Mouse (Mus musculus): ENCODE results near the gene Mark2. TPM values are rescaled to one million over a fixed set of nuclear protein-coding genes. Genes with fewer than 3 reads are reported as not detected.
A peak's percentile ranks its signal among the peaks of the same experiment; 100 is the strongest.
"Not testable (repeated sequence)": the region's sequence is repeated elsewhere in the genome, so short reads cannot be mapped to it uniquely, and the experiment has no call there.

Mark2 gene
- polyA plus RNA-seq (2015; fragmentation: Nextera tagmentation; extraction: Ambion mirVana), result 48.1 and 65.1 TPM in 2 replicates

GRCm38 (mm10) chr19:7341512-7342397, at the start of gene Mark2:
Gene Mark2 (minus strand): TSS chr19:7341860.
- peak; percentile 100 for DNase-seq (ENCODE audit: low spot score)

- no peak for DNase-seq (ENCODE audit: low spot score)
Observed at GRCm38 (mm10) chr19:7388488-7388887, 46.8 kb upstream of the Mark2 start.

- no peak for DNase-seq (ENCODE audit: low spot score)
Observed at GRCm38 (mm10) chr19:7386042-7386441, 44.4 kb upstream of the Mark2 start.

- peak; percentile 91 for DNase-seq (ENCODE audit: low spot score)
Observed at GRCm38 (mm10) chr19:7382903-7383865, 41.5 kb upstream of the Mark2 start, which contains the start of gene Spindoc. Gene Spindoc (minus strand): TSS chr19:7382994.

GRCm38 (mm10) chr19:7382248-7382902, 40.7 kb upstream of the Mark2 start:
- DNase-seq (ENCODE audit: low spot score), result peak; percentile 70

- DNase-seq (ENCODE audit: low spot score), result no peak
Observed at GRCm38 (mm10) chr19:7381906-7382247, 40.2 kb upstream of the Mark2 start.

- DNase-seq (ENCODE audit: low spot score), result no peak
Observed at GRCm38 (mm10) chr19:7377639-7378038, 36.0 kb upstream of the Mark2 start.

GRCm38 (mm10) chr19:7374491-7374890, 32.8 kb upstream of the Mark2 start:
- no peak for DNase-seq (ENCODE audit: low spot score)

GRCm38 (mm10) chr19:7369469-7369868, 27.8 kb upstream of the Mark2 start:
- not testable (repeated sequence) for DNase-seq (ENCODE audit: low spot score)

- DNase-seq (ENCODE audit: low spot score), result no peak
Observed at GRCm38 (mm10) chr19:7353636-7354035, 12.0 kb upstream of the Mark2 start.

- no peak for DNase-seq (ENCODE audit: low spot score)
Observed at GRCm38 (mm10) chr19:7352809-7353495, 11.3 kb upstream of the Mark2 start.

GRCm38 (mm10) chr19:7349993-7350392, 8.3 kb upstream of the Mark2 start:
- DNase-seq (ENCODE audit: low spot score), result no peak

- peak; percentile 71 for DNase-seq (ENCODE audit: low spot score)
Observed at GRCm38 (mm10) chr19:7345235-7345755, 3.6 kb upstream of the Mark2 start.

- no peak for DNase-seq (ENCODE audit: low spot score)
Observed at GRCm38 (mm10) chr19:7342646-7343045, 986 bp upstream of the Mark2 start.

GRCm38 (mm10) chr19:7340780-7341475, 732 bp downstream of the Mark2 start:
- no peak for DNase-seq (ENCODE audit: low spot score)

- no peak for DNase-seq (ENCODE audit: low spot score)
Observed at GRCm38 (mm10) chr19:7340371-7340779, 1.3 kb downstream of the Mark2 start.

GRCm38 (mm10) chr19:7339867-7340266, 1.8 kb downstream of the Mark2 start:
- no peak for DNase-seq (ENCODE audit: low spot score)

GRCm38 (mm10) chr19:7339026-7339425, 2.6 kb downstream of the Mark2 start:
- no peak for DNase-seq (ENCODE audit: low spot score)

GRCm38 (mm10) chr19:7337781-7338342, 3.8 kb downstream of the Mark2 start:
- DNase-seq (ENCODE audit: low spot score), result peak; percentile 36

Data from thymus, postnatal 0 days (tissue).